In the genomic region with DNA sequence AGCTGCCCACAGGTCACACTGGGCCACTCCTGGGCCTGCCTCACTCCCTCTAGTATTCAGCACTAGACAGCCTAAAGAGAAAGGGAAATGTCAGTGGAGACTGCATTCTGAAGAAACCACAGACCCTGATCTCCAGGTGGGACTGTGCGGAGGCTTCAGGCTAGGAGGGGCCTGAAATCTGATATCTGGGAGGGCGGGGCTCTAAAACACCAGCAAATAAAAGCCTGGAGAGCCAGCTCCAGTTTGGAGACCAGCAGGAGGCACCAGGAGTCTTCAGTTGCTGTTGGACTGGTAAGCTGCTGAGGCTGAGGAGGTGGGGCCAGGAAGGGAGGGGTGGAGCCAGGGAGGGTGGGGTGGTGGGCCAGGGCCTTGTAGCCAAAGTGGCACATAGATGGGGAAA, we compare ENCODE assay signal across 11 mouse cellular contexts. TPM values are rescaled to one million over a fixed set of nuclear protein-coding genes. Genes with fewer than 3 reads are reported as not detected.
DNase-seq lines count a peak whose midpoint lies in the region; ATAC-seq lines count a peak whose summit lies in the region.
"Had no signal": no experiment of that assay in that cellular context is flagged by ENCODE, and none has a peak within 500 bp of the region (broad histone marks: within the 10 kb centered on the region; RNA-seq: fewer than 3 reads in every experiment).

Gene Gpha2 (plus strand): TSS at position 246 of the 400 bp plus-strand sequence.

- H3K9me3 ChIP-seq in liver, embryonic 12.5 days (replicated peaks): no peaks in the 10 kb centered on the region
- H3K9me3 ChIP-seq in liver, embryonic 11.5 days (ENCODE audit: control insufficient read depth, low read length): no peaks in the 10 kb centered on the region
- no peaks in the 10 kb centered on the region for H3K9me3 ChIP-seq in embryonic facial prominence, embryonic 10.5 days

- no peak within 1 kb of the TSS for H3K27ac ChIP-seq in liver, embryonic 12.5 days
- H3K27ac ChIP-seq in liver, embryonic 11.5 days (ENCODE audit: low read depth, low read length): no peak within 1 kb of the TSS
- H3K27ac ChIP-seq in embryonic facial prominence, embryonic 10.5 days (replicated peaks): 0 out of 2 replicates have a peak within 1 kb of the TSS, but pooled peaks have one; percentile 8

- no peak within 1 kb of the TSS for H3K9ac ChIP-seq in liver, embryonic 12.5 days
- H3K9ac ChIP-seq in liver, embryonic 11.5 days (ENCODE audit: low read depth, low read length): no peak within 1 kb of the TSS

- DNase-seq in liver, embryonic 11.5 days (ENCODE audit: low spot score): no peak
- peak; percentile 93 for DNase-seq in ZHBTc4 (ENCODE audit: low read depth, low spot score)
- DNase-seq in embryonic facial prominence, embryonic 10.5 days (ENCODE audit: low spot score): peak; percentile 68
- DNase-seq in thymus, postnatal 10 days (ENCODE audit: low spot score in 2 of 2): no peak
- no peak for DNase-seq in gastrocnemius, postnatal 14 days
- no peak for DNase-seq in spleen, postnatal 14 days (ENCODE audit: low spot score in 2 of 2)
- DNase-seq: gastrocnemius, postnatal 10 days had no signal

- H3K4me1 ChIP-seq in liver, embryonic 12.5 days: peaks cover 7% of the 10 kb centered on the region
- no peaks in the 10 kb centered on the region for H3K4me1 ChIP-seq in liver, embryonic 11.5 days (replicated peaks; ENCODE audit: control insufficient read depth, insufficient read depth, low read length)
- H3K4me1 ChIP-seq in embryonic facial prominence, embryonic 10.5 days: peaks cover 20% of the 10 kb centered on the region

- peaks cover 11% of the 10 kb centered on the region for H3K36me3 ChIP-seq in liver, embryonic 12.5 days
- peaks cover 4% of the 10 kb centered on the region; the same call in 1 of the 2 replicates for H3K36me3 ChIP-seq in liver, embryonic 11.5 days (ENCODE audit: control insufficient read depth, insufficient read depth, low read length)
- H3K36me3 ChIP-seq in embryonic facial prominence, embryonic 10.5 days (replicated peaks): peaks cover 43% of the 10 kb centered on the region

- 17% methylated on average over 2 of the region's 2 CpGs for WGBS in liver, embryonic 12.5 days (ENCODE audit: insufficient replicate concordance)
- 18% methylated on average over 2 of the region's 2 CpGs for WGBS in liver, embryonic 11.5 days
- 12% methylated on average over 2 of the region's 2 CpGs for WGBS in embryonic facial prominence, embryonic 10.5 days

- ATAC-seq in liver, embryonic 12.5 days: peak; percentile 15; the same call in 1 of the 2 replicates
- no peak for ATAC-seq in liver, embryonic 11.5 days (replicated peaks; ENCODE audit: low FRiP score)
- peak; percentile 46; the same call in 1 of the 2 replicates for ATAC-seq in megakaryocyte-erythroid progenitor cell, adult 5-6 weeks (replicated peaks; ENCODE audit: low FRiP score, low TSS enrichment, poor library complexity, severe bottlenecking)
- ATAC-seq: Patski had no signal

- no peaks in the 10 kb centered on the region; the same call in 1 of the 2 replicates for H3K27me3 ChIP-seq in liver, embryonic 12.5 days (replicated peaks)
- no peaks in the 10 kb centered on the region for H3K27me3 ChIP-seq in liver, embryonic 11.5 days (replicated peaks; ENCODE audit: control insufficient read depth, insufficient read depth, low read length)
- H3K27me3 ChIP-seq in embryonic facial prominence, embryonic 10.5 days (replicated peaks; ENCODE audit: low read depth, poor library complexity, severe bottlenecking): no peaks in the 10 kb centered on the region
- H3K27me3 ChIP-seq: Patski had no signal

- no peak within 1 kb of the TSS for H3K4me2 ChIP-seq in liver, embryonic 12.5 days
- no peak within 1 kb of the TSS for H3K4me2 ChIP-seq in liver, embryonic 11.5 days

- H3K4me3 ChIP-seq in liver, embryonic 12.5 days: no peak within 1 kb of the TSS
- H3K4me3 ChIP-seq in liver, embryonic 11.5 days (ENCODE audit: low read depth, low read length): no peak within 1 kb of the TSS
- H3K4me3 ChIP-seq in embryonic facial prominence, embryonic 10.5 days: no peak within 1 kb of the TSS

- intact Hi-C loops in gastrocnemius, postnatal 14 days (cut with DNase I; ENCODE audit: low total_unique reads): no loop called here

RNA-seq across cellular contexts. Expression of gene Gpha2, which starts in this region (rescaled TPM):
- polyA plus RNA-seq in liver, embryonic 12.5 days (2016; fragmentation: Nextera tagmentation; extraction: Ambion mirVana): not detected in 2 replicates
- 0.70 TPM in 1 of 2 replicates, not detected in the other for polyA plus RNA-seq in liver, embryonic 11.5 days (2014; fragmentation: Nextera tagmentation; extraction: Ambion mirVana)
- polyA plus RNA-seq in embryonic facial prominence, embryonic 10.5 days (2016; fragmentation: Nextera tagmentation; extraction: Ambion mirVana): 0.98 and 1.3 TPM in 2 replicates
- total RNA-seq in megakaryocyte-erythroid progenitor cell, adult 5-6 weeks (2014; fragmentation: Nextera tagmentation): not detected in 2 replicates
- not detected in 2 replicates for total RNA-seq in megakaryocyte-erythroid progenitor cell, adult 5-6 weeks (2017)
- not detected for total RNA-seq in gastrocnemius, postnatal 14 days (2021)
- total RNA-seq: gastrocnemius, postnatal 10 days had no signal
- polyA plus RNA-seq: liver, embryonic 16.5 days had no signal

Comparison
In these comparisons a context has a peak if more than half of its experiments do, and no peak if none do; other contexts are left out.
1. Peak in ATAC-seq in liver, embryonic 12.5 days; RNA of the gene not detected or under 1 TPM.
2. Peak in ATAC-seq in megakaryocyte-erythroid progenitor cell, adult 5-6 weeks; RNA of the gene not detected or under 1 TPM.
3. DNase-seq: peak in ZHBTc4 (single experiment) and embryonic facial prominence, embryonic 10.5 days (single experiment); none in liver, embryonic 11.5 days (single experiment), thymus, postnatal 10 days (0 of 2), gastrocnemius, postnatal 14 days (single experiment) and spleen, postnatal 14 days (0 of 2).